8 mouse cellular contexts compared by ENCODE assay signal in the genomic region with DNA sequence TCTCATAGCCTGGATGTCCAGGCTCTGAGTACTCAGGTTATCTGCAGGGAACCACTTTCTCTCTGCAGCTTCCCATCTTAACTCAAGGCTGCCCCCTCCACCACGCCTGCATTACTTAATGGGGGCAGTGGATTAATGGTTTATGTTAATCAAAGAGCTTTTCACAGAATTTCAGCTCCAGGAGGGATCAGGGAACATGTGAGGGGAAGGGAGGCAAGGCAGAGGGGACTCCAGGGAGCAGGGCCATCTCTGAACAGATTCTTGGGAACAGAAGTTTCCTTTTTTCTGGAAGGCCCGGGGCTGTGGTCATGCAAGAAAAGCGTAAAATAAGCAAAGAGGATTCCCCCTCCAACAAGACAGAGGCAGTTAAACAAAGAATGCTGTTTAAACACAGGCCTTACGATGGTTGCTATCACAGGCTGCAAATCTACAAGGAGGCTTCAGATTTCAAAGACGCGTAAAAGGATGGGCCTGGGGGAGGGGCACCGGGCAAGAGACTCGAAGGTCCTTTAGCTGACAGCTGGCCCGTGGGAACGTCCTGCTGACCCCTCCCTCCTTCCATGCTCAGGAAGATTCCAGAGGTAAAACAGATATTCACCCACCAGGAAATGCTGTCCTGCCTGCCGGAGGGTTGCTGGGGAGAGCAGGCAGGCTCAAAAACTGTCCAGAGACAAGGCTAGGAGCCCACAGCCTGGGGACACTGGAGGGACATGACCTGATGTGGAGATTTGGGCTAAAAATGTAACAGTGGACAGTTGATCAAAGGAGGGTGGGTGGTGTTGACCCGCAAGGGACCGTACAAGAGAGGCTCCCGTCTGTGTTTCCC.
A peak's percentile ranks its signal among the peaks of the same experiment; 100 is the strongest.
DNase-seq lines count a peak whose midpoint lies in the region; ATAC-seq and TF ChIP-seq lines count a peak whose summit lies in the region.

No protein-coding gene starts in this region.

- peak; percentile 54 for DNase-seq in CD4-positive, CD25-positive, alpha-beta regulatory T cell, adult 2 months (ENCODE audit: low read depth, low spot score)
- DNase-seq in lung, postnatal 0 days (ENCODE audit: low spot score), result no peak
- DNase-seq in lung, postnatal 36 days, result no peak
- DNase-seq in limb, embryonic 14.5 days (ENCODE audit: low spot score), result no peak
- DNase-seq in urinary bladder, postnatal 14 days (ENCODE audit: low spot score), result no peak
- DNase-seq in left cerebral cortex, postnatal 4 days, result no peak

- H3K4me3 ChIP-seq in lung, postnatal 0 days (ENCODE audit: low read depth, low read length), result no peak overlapping the region
- H3K4me3 ChIP-seq in limb, embryonic 14.5 days (replicated peaks; ENCODE audit: low read length), result 0 out of 2 replicates have a peak overlapping the region, but pooled peaks have one; percentile 0
- H3K4me3 ChIP-seq in stomach, embryonic 15.5 days (replicated peaks), result 0 out of 2 replicates have a peak overlapping the region, but pooled peaks have one; percentile 12

- intact Hi-C loops in left cerebral cortex, postnatal 4 days (cut with DNase I), result loop anchor here (10.0 kb wide), 1 partner anchor 225 kb away; no protein-coding TSS in a partner anchor

- H3K27me3 ChIP-seq in lung, postnatal 0 days (replicated peaks; ENCODE audit: insufficient read depth, low read length), result no peaks in the 10 kb centered on the region
- no peaks in the 10 kb centered on the region for H3K27me3 ChIP-seq in limb, embryonic 14.5 days (ENCODE audit: control insufficient read depth, insufficient read depth, low read length)
- H3K27me3 ChIP-seq in stomach, embryonic 15.5 days (replicated peaks), result no peaks in the 10 kb centered on the region

- TF ChIP-seq POLR2A in limb, embryonic 14.5 days (IDR thresholded peaks at IDR 0.05; ENCODE audit: borderline replicate concordance, extremely low read depth, insufficient read depth, insufficient read length), result no peak

- no peak for TF ChIP-seq CTCF in lung, postnatal 0 days (IDR thresholded peaks at IDR 0.05)

- no peak overlapping the region for H3K9ac ChIP-seq in lung, postnatal 0 days (replicated peaks; ENCODE audit: low read depth)
- H3K9ac ChIP-seq in limb, embryonic 14.5 days (ENCODE audit: low read depth, low read length, severe bottlenecking), result no peak overlapping the region
- no peak overlapping the region for H3K9ac ChIP-seq in stomach, embryonic 15.5 days

- no peaks in the 10 kb centered on the region for H3K36me3 ChIP-seq in lung, postnatal 0 days (ENCODE audit: insufficient read depth, low read length)
- H3K36me3 ChIP-seq in limb, embryonic 14.5 days (ENCODE audit: control insufficient read depth, insufficient read depth, low read length), result no peaks in the 10 kb centered on the region
- no peaks in the 10 kb centered on the region for H3K36me3 ChIP-seq in stomach, embryonic 15.5 days

- no peak for TF ChIP-seq EP300 in lung, postnatal 0 days (IDR thresholded peaks at IDR 0.05)

- ATAC-seq in CD4-positive, CD25-positive, alpha-beta regulatory T cell, adult 4 months, result no peak
- ATAC-seq in lung, postnatal 0 days, result no peak
- ATAC-seq in limb, embryonic 14.5 days (ENCODE audit: low FRiP score, low read depth), result 0 out of 2 replicates have a peak, but pooled peaks have one; percentile 30
- no peak for ATAC-seq in stomach, embryonic 15.5 days (ENCODE audit: insufficient read depth, low FRiP score, low read depth)

- whole genome bisulfite sequencing in lung, postnatal 0 days, result 13% methylated on average over 14 of the region's 14 CpGs
- WGBS in limb, embryonic 14.5 days, result 12% methylated on average over 14 of the region's 14 CpGs
- 13% methylated on average over 14 of the region's 14 CpGs for WGBS in stomach, embryonic 15.5 days

- H3K27ac ChIP-seq in lung, postnatal 0 days (ENCODE audit: low read length), result no peak overlapping the region
- no peak overlapping the region for H3K27ac ChIP-seq in limb, embryonic 14.5 days (replicated peaks; ENCODE audit: low read depth, low read length)
- H3K27ac ChIP-seq in stomach, embryonic 15.5 days, result peak overlapping the region; percentile 63

- no peaks in the 10 kb centered on the region for H3K9me3 ChIP-seq in lung, postnatal 0 days (ENCODE audit: low read length)
- no peaks in the 10 kb centered on the region for H3K9me3 ChIP-seq in limb, embryonic 14.5 days (ENCODE audit: control insufficient read depth, low read length)
- no peaks in the 10 kb centered on the region for H3K9me3 ChIP-seq in stomach, embryonic 15.5 days

- H3K4me1 ChIP-seq in lung, postnatal 0 days (ENCODE audit: insufficient read depth, low read depth, low read length), result no peaks in the 10 kb centered on the region
- H3K4me1 ChIP-seq in limb, embryonic 14.5 days (ENCODE audit: control insufficient read depth, insufficient read depth, low read length), result peaks cover 19% of the 10 kb centered on the region; the same call in 1 of the 2 replicates
- H3K4me1 ChIP-seq in stomach, embryonic 15.5 days, result peaks cover 7% of the 10 kb centered on the region; the same call in 1 of the 2 replicates

- H3K4me2 ChIP-seq in lung, postnatal 0 days (replicated peaks; ENCODE audit: low read depth, low read length), result peak overlapping the region; percentile 56
- H3K4me2 ChIP-seq in limb, embryonic 14.5 days (replicated peaks; ENCODE audit: low read depth, low read length, severe bottlenecking), result peak overlapping the region; percentile 77
- H3K4me2 ChIP-seq in stomach, embryonic 15.5 days, result peak overlapping the region; percentile 38
